In the genomic region with DNA sequence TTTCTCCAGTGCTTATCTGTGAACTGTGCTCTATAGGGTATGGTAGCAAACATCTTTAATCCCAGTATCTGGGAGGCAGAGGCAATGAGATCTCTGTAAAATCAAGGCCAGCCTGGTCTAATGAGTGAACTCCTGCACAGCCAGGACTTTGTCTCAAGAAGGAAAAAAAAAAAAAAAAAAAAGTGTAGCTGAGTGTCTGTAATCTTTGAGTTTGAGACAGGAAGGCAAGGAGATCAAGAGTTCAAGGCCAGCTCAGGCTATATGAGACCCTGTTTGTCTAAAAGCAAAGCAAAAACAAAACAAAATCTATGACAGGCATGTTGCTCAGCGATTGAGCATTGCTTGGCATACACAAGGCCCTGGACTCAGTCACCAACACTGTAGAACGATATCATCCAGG, we compare ENCODE assay signal across 27 mouse cellular contexts.
"Had no signal": no experiment of that assay in that cellular context is flagged by ENCODE, and none has a peak within 500 bp of the region (broad histone marks: within the 10 kb centered on the region; RNA-seq: fewer than 3 reads in every experiment).

No protein-coding gene starts in this region.

- H3K36me3 ChIP-seq: heart, embryonic 10.5 days; heart, embryonic 12.5 days; hindbrain, embryonic 10.5 days; hindbrain, embryonic 12.5 days; intestine, embryonic 15.5 days; limb, embryonic 13.5 days; limb, embryonic 15.5 days; liver, embryonic 12.5 days had no signal

- ATAC-seq: hindbrain, embryonic 16.5 days; inflammation-experienced regulatory T-cells, adult 6 months; intestine, embryonic 15.5 days; intestine, postnatal 0 days; liver, embryonic 12.5 days had no signal

- DNase-seq: gastrocnemius, adult 2 months; gastrocnemius, postnatal 10 days; gastrocnemius, postnatal 25 days; heart, adult 2 months; heart, postnatal 10 days; heart, postnatal 4 days; kidney, adult 18-20 months; kidney, adult 8-10 months; kidney, postnatal 14 days; kidney, postnatal 36 days; layer of hippocampus, adult 9-11 months; layer of hippocampus, postnatal 36 days; left cerebral cortex, postnatal 4 days had no signal

- H3K27ac ChIP-seq: gastrocnemius, adult 2 months; heart, adult 2 months; heart, embryonic 10.5 days; hindbrain, embryonic 10.5 days; hindbrain, embryonic 12.5 days; hindbrain, embryonic 14.5 days; intestine, embryonic 15.5 days; kidney, postnatal 0 days; limb, embryonic 13.5 days; limb, embryonic 15.5 days; liver, embryonic 12.5 days; liver, embryonic 14.5 days had no signal

- H3K4me1 ChIP-seq: heart, embryonic 10.5 days; heart, embryonic 12.5 days; hindbrain, embryonic 10.5 days; hindbrain, embryonic 12.5 days; intestine, embryonic 15.5 days; limb, embryonic 15.5 days had no signal

- H3K4me2 ChIP-seq: heart, embryonic 12.5 days; hindbrain, embryonic 12.5 days; hindbrain, embryonic 14.5 days; intestine, embryonic 15.5 days; limb, embryonic 13.5 days; limb, embryonic 15.5 days; liver, embryonic 12.5 days had no signal

- H3K9me3 ChIP-seq: heart, embryonic 10.5 days; heart, embryonic 12.5 days; hindbrain, embryonic 10.5 days; hindbrain, embryonic 12.5 days; intestine, embryonic 15.5 days; limb, embryonic 13.5 days; limb, embryonic 15.5 days; liver, embryonic 12.5 days had no signal

- H3K9ac ChIP-seq: heart, embryonic 12.5 days; hindbrain, embryonic 12.5 days; hindbrain, embryonic 14.5 days; intestine, embryonic 15.5 days; limb, embryonic 13.5 days; limb, embryonic 15.5 days; liver, embryonic 12.5 days; liver, embryonic 14.5 days had no signal

- H3K27me3 ChIP-seq: heart, embryonic 12.5 days; hindbrain, embryonic 12.5 days; intestine, embryonic 15.5 days; limb, embryonic 13.5 days; limb, embryonic 15.5 days; liver, embryonic 12.5 days had no signal

- H3K4me3 ChIP-seq: gastrocnemius, adult 2 months; heart, adult 2 months; heart, embryonic 10.5 days; heart, embryonic 12.5 days; hindbrain, embryonic 10.5 days; hindbrain, embryonic 12.5 days; intestine, embryonic 15.5 days; limb, embryonic 13.5 days; limb, embryonic 15.5 days; liver, embryonic 12.5 days had no signal
